Mouse (Mus musculus): ENCODE results near the gene Mmrn1. TPM values are rescaled to one million over a fixed set of nuclear protein-coding genes. Genes with fewer than 3 reads are reported as not detected.
"Not testable (repeated sequence)": the region's sequence is repeated elsewhere in the genome, so short reads cannot be mapped to it uniquely, and the experiment has no call there.

The Mmrn1 gene
- 6.1 and 6.7 TPM in 2 replicates for polyA plus RNA-seq (2015; fragmentation: Nextera tagmentation; extraction: Ambion mirVana)

DNA sequence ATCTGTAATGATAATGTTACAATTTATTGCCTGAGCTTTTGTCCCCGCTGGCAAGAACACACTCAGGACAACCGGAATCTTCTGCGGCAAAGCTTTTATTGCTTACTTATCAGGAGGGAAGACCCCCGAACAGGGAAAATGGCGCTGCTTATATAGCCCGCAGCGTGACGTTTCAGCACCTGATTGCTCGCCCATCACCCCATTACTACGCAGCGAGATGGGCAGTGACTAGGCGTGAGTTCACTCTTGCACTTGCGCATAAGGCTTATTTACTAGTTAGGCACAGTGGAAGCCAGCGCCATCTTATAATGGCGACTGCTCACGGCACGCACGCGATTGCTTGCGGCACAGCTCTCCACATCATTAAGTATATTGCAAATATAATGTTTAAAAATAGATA lies at the start of gene Mmrn1:
Mmrn1 (plus strand) TSS at position 301 of the 400 bp plus-strand sequence.
- not testable (repeated sequence) for H3K27me3 ChIP-seq; ATAC-seq (ENCODE audit: insufficient number of reproducible peaks, low FRiP score, low TSS enrichment, low read depth); H3K4me3 ChIP-seq; H3K4me1 ChIP-seq; H3K9me3 ChIP-seq; H3K36me3 ChIP-seq; H3K4me2 ChIP-seq; H3K9ac ChIP-seq; H3K27ac ChIP-seq
- WGBS = 92% methylated on average over 20 of the region's 20 CpGs

DNA sequence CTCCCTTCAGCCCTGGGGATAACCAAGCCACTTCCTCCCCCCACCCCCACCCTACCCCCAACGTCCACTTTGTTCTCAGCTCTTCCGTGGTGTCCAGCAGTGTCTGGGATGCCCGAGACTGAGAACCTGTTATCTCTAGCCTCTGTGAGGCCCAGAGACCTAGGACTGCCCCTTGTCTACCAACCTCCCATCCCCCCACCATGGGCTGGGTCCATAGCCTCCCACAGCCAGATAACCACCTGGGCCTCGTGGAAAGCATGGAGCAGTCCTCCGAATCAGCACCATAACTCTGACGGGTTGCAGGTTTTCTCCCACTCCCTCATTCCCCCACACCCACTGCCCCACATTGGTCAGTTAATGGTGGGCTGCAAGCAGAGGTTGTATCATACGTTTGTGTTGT lies 44.4 kb upstream of the Mmrn1 start:
- Histone ChIP-seq H3K9ac (no peak overlapping the region), H3K27me3 (no peaks in the 10 kb centered on the region), H3K4me1 (no peaks in the 10 kb centered on the region), H3K27ac (no peak overlapping the region), H3K4me3 (no peak overlapping the region), H3K9me3 (no peaks in the 10 kb centered on the region), H3K36me3 (no peaks in the 10 kb centered on the region), H3K4me2 (no peak overlapping the region)
- ATAC-seq (ENCODE audit: insufficient number of reproducible peaks, low FRiP score, low TSS enrichment, low read depth) = 0 out of 2 replicates have a peak, but pooled peaks have one; percentile 14
- 82% methylated on average over 7 of the region's 7 CpGs for WGBS

GRCm38 (mm10) chr6:60881534-60881933 lies 43.2 kb upstream of the Mmrn1 start:
- Histone ChIP-seq H3K27me3 (no peaks in the 10 kb centered on the region), H3K9me3 (no peaks in the 10 kb centered on the region), H3K4me1 (no peaks in the 10 kb centered on the region), H3K27ac (no peak overlapping the region), H3K4me3 (no peak overlapping the region), H3K9ac (no peak overlapping the region), H3K4me2 (no peak overlapping the region), H3K36me3 (no peaks in the 10 kb centered on the region)
- WGBS = 66% methylated on average over 2 of the region's 2 CpGs
- no peak for ATAC-seq (ENCODE audit: insufficient number of reproducible peaks, low FRiP score, low TSS enrichment, low read depth)

- H3K27ac ChIP-seq = no peak overlapping the region
- H3K9ac ChIP-seq = no peak overlapping the region
- H3K4me1 ChIP-seq = no peaks in the 10 kb centered on the region
- no peaks in the 10 kb centered on the region for H3K27me3 ChIP-seq
- H3K9me3 ChIP-seq = no peaks in the 10 kb centered on the region
- 80% methylated on average over 2 of the region's 2 CpGs for WGBS
- H3K4me3 ChIP-seq = no peak overlapping the region
- no peak for ATAC-seq (ENCODE audit: insufficient number of reproducible peaks, low FRiP score, low TSS enrichment, low read depth)
- H3K4me2 ChIP-seq = no peak overlapping the region
- H3K36me3 ChIP-seq = no peaks in the 10 kb centered on the region
These were observed 17.5 kb upstream of the Mmrn1 start for GRCm38 (mm10) chr6:60907272-60907671.

DNA sequence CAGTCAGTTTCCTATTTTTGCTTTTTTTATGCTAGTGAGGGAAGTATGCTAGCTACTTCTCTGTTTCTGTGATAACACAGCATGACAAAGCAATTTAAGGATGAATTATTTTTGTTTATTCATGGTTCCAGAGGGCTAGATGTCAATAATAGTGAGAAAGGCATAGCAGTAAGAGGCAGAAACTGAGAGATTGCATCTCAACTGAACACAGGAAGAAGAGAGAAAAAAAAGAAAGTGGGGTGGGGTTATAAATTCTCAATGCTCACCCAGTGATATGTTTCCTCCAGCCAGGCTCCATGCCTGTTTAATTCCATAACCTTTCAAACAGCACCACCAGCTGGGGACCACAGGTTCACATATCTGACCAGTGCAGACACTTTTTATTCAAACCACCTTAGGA lies 6.6 kb downstream of the Mmrn1 start:
- Histone ChIP-seq H3K4me1 (no peaks in the 10 kb centered on the region), H3K27ac (no peak overlapping the region), H3K27me3 (no peaks in the 10 kb centered on the region), H3K9ac (no peak overlapping the region), H3K36me3 (no peaks in the 10 kb centered on the region), H3K9me3 (no peaks in the 10 kb centered on the region), H3K4me3 (no peak overlapping the region), H3K4me2 (no peak overlapping the region)
- ATAC-seq (ENCODE audit: insufficient number of reproducible peaks, low FRiP score, low TSS enrichment, low read depth) = no peak

- no peaks in the 10 kb centered on the region for H3K4me1 ChIP-seq
- H3K36me3 ChIP-seq = no peaks in the 10 kb centered on the region
- 67% methylated on average over 4 of the region's 4 CpGs for WGBS
- H3K4me3 ChIP-seq = no peak overlapping the region
- H3K9ac ChIP-seq = no peak overlapping the region
- no peaks in the 10 kb centered on the region for H3K9me3 ChIP-seq
- H3K4me2 ChIP-seq = no peak overlapping the region
- ATAC-seq (ENCODE audit: insufficient number of reproducible peaks, low FRiP score, low TSS enrichment, low read depth) = no peak
- H3K27me3 ChIP-seq = no peaks in the 10 kb centered on the region
- H3K27ac ChIP-seq = no peak overlapping the region
These were observed 10.1 kb downstream of the Mmrn1 start for GRCm38 (mm10) chr6:60934835-60935234.

DNA sequence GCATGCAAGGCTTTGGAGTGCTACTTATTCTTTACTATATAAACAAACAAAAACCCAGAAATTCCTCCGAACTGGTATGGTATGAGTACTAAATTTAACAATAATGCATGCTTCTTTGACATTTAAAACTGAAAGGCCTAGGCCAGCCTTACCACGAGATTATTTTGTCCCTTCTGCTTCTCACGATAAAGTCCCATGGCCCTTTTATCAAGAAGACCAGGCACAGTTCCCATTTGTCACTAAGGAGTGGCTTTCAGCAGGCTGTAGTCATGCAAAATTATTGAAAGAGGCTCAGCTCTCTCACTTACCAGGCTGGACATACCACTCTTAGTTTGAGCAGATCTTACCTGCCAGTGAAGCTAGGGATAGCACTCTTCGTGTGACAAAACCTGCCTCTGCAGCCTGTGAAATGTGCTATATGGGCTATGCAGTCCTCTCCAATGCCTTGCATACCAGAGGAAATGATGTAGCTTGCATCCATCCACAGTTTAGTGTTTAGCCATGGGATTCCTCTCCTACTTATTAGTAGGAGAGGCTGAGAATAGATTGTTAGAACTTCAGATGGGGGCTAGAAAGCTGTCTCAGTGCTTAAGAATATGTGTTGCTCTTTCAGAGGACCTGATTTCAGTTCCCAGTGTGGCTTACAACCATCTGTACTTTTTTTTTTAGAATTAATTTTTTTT lies 10.8 kb downstream of the Mmrn1 start:
- Histone ChIP-seq H3K27ac (no peak overlapping the region), H3K9me3 (no peaks in the 10 kb centered on the region), H3K27me3 (no peaks in the 10 kb centered on the region), H3K9ac (no peak overlapping the region), H3K4me2 (no peak overlapping the region), H3K4me1 (no peaks in the 10 kb centered on the region), H3K4me3 (no peak overlapping the region), H3K36me3 (no peaks in the 10 kb centered on the region)
- 68% methylated on average over 4 of the region's 4 CpGs for WGBS
- no peak for ATAC-seq (ENCODE audit: insufficient number of reproducible peaks, low FRiP score, low TSS enrichment, low read depth)

DNA sequence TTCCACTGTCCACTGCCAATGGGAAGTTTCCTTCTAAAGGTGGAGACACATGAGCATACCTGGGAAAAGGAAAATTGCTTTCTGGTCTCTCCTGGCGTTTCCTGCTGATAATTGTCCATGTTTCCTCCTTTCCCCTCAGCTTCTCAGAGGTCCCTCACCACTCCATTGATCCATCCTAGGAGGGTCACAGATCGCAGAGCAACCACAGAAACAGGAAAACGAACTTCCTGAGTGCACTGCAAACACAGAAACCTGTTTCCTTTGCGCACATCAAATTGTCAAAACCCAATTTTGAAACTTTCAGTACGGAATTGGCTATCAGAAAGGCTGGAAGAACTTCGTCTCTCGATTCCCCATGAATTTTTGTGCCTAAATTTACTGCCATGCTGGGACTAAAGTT lies 19.4 kb downstream of the Mmrn1 start:
- Histone ChIP-seq H3K9ac (no peak overlapping the region), H3K36me3 (no peaks in the 10 kb centered on the region), H3K4me1 (no peaks in the 10 kb centered on the region), H3K9me3 (no peaks in the 10 kb centered on the region), H3K4me3 (no peak overlapping the region), H3K27ac (no peak overlapping the region), H3K27me3 (no peaks in the 10 kb centered on the region), H3K4me2 (no peak overlapping the region)
- WGBS = 64% methylated on average over 7 of the region's 7 CpGs
- ATAC-seq (ENCODE audit: insufficient number of reproducible peaks, low FRiP score, low TSS enrichment, low read depth) = no peak

GRCm38 (mm10) chr6:60944621-60945020 lies 19.8 kb downstream of the Mmrn1 start:
- Histone ChIP-seq H3K4me2 (no peak overlapping the region), H3K9me3 (no peaks in the 10 kb centered on the region), H3K4me3 (no peak overlapping the region), H3K4me1 (no peaks in the 10 kb centered on the region), H3K9ac (no peak overlapping the region), H3K27ac (no peak overlapping the region), H3K36me3 (no peaks in the 10 kb centered on the region), H3K27me3 (no peaks in the 10 kb centered on the region)
- no peak for ATAC-seq (ENCODE audit: insufficient number of reproducible peaks, low FRiP score, low TSS enrichment, low read depth)
- 74% methylated on average over 9 of the region's 9 CpGs for WGBS

DNA sequence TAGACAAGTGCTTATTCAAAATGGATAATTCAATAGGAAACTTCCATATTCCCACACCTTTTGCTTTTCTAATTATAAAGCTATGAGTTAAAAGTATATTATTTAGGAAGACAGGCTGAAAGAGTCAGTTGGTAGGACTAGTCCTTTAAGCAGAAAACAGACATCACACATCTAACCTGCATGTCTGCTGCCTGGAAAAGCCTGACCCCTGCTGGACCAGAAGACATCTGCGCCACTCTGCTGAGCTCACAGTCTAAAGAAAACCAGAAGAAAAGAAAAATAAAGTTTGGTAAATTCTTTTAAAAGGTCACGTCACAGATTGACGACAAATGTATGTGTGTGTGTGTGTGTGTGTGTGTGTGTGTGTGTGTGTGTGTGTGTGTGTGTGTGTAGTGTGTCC lies 25.6 kb downstream of the Mmrn1 start:
- H3K36me3 ChIP-seq = no peaks in the 10 kb centered on the region
- H3K4me1 ChIP-seq = no peaks in the 10 kb centered on the region
- H3K27ac ChIP-seq = no peak overlapping the region
- no peaks in the 10 kb centered on the region for H3K27me3 ChIP-seq
- no peak overlapping the region for H3K4me3 ChIP-seq
- no peak overlapping the region for H3K4me2 ChIP-seq
- whole genome bisulfite sequencing = 66% methylated on average over 3 of the region's 3 CpGs
- no peaks in the 10 kb centered on the region for H3K9me3 ChIP-seq
- H3K9ac ChIP-seq = no peak overlapping the region
- ATAC-seq (ENCODE audit: insufficient number of reproducible peaks, low FRiP score, low TSS enrichment, low read depth) = no peak

- H3K4me1 ChIP-seq = no peaks in the 10 kb centered on the region
- H3K36me3 ChIP-seq = no peaks in the 10 kb centered on the region
- H3K27me3 ChIP-seq = no peaks in the 10 kb centered on the region
- no peak for ATAC-seq (ENCODE audit: insufficient number of reproducible peaks, low FRiP score, low TSS enrichment, low read depth)
- H3K9ac ChIP-seq = no peak overlapping the region
- H3K27ac ChIP-seq = no peak overlapping the region
- no peak overlapping the region for H3K4me3 ChIP-seq
- H3K4me2 ChIP-seq = no peak overlapping the region
- WGBS = 67% methylated on average over 2 of the region's 2 CpGs
- no peaks in the 10 kb centered on the region for H3K9me3 ChIP-seq
These were observed 36.5 kb downstream of the Mmrn1 start for GRCm38 (mm10) chr6:60961285-60961684.

- ATAC-seq (ENCODE audit: insufficient number of reproducible peaks, low FRiP score, low TSS enrichment, low read depth) = no peak
- 63% methylated on average over 2 of the region's 2 CpGs for WGBS
These were observed 37.1 kb downstream of the Mmrn1 start for GRCm38 (mm10) chr6:60961838-60962237.

DNA sequence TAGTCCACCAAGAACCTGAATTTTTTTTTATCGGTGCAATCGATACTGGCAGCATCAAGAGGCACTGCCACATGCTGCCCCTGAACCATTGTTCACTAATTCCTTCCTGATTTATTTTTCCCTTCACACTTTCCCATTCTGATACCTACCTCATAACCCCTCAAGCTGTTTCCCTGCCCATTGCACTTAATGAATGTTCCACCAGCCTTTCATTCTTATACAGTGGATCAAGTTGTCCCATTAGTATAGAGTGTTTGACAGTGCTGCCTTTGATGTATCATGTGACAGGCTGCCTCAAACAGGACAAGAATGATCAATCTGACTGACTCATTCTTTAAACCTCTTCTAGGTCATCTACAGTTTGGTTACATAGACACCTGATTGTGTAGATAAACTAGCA lies 37.9 kb downstream of the Mmrn1 start:
- H3K4me3 ChIP-seq = no peak overlapping the region
- H3K9me3 ChIP-seq = no peaks in the 10 kb centered on the region
- no peak overlapping the region for H3K9ac ChIP-seq
- H3K27me3 ChIP-seq = no peaks in the 10 kb centered on the region
- H3K27ac ChIP-seq = no peak overlapping the region
- WGBS = 78% methylated on average over 2 of the region's 2 CpGs
- H3K4me2 ChIP-seq = no peak overlapping the region
- no peaks in the 10 kb centered on the region for H3K4me1 ChIP-seq
- no peaks in the 10 kb centered on the region for H3K36me3 ChIP-seq
- no peak for ATAC-seq (ENCODE audit: insufficient number of reproducible peaks, low FRiP score, low TSS enrichment, low read depth)

More at GRCm38 (mm10) chr6:60961838-60962237, 37.1 kb downstream of the Mmrn1 start:
- Histone ChIP-seq H3K27ac (no peak overlapping the region), H3K36me3 (no peaks in the 10 kb centered on the region), H3K27me3 (no peaks in the 10 kb centered on the region), H3K9ac (no peak overlapping the region), H3K4me1 (no peaks in the 10 kb centered on the region), H3K4me3 (no peak overlapping the region), H3K9me3 (no peaks in the 10 kb centered on the region), H3K4me2 (no peak overlapping the region)

Data from limb, embryonic 15.5 days (tissue).